Mouse (Mus musculus) heart, postnatal 36 days (tissue): ENCODE data around the gene Tmem215. TPM values are rescaled to one million over a fixed set of nuclear protein-coding genes. Genes with fewer than 3 reads are reported as not detected.

ENCODE experiments used
- total RNA-seq, 2 experiments: library from RNA; stranded (reverse); gene quantifications; 2 replicates each; pipeline ENCODE4 v1.2.3; 2021

Gene Tmem215
- total RNA-seq, 2 experiments from 2014 or later = not detected

Other genes with a start within 250 kb of the Tmem215 start
- gene Ddx58, start 232.4 kb upstream of the Tmem215 start, total RNA-seq = 10 to 100 TPM in 1 of 2 experiments, 1 to 10 TPM in 1; 8.0 to 10.3 TPM
- gene Smim27, start 202.6 kb upstream of the Tmem215 start, total RNA-seq = 10 to 100 TPM; 42.8 to 49.0 TPM
- 10 to 100 TPM; 11.2 to 12.7 TPM for gene Topors, start 202.3 kb upstream of the Tmem215 start, total RNA-seq
- 100 to 1,000 TPM; 484 to 546 TPM for gene Ndufb6, start 192.8 kb upstream of the Tmem215 start, total RNA-seq
- 10 to 100 TPM; 14.2 to 15.8 TPM for gene Aptx, start 231.0 kb downstream of the Tmem215 start, total RNA-seq
- gene Dnaja1, start 250.0 kb downstream of the Tmem215 start, total RNA-seq = 10 to 100 TPM; 78.1 to 79.8 TPM